Mouse (Mus musculus) kidney, adult 2 months (tissue): ENCODE measurements around the gene Anapc7.

Experiments
- CTCF ChIP-seq: fragments of 200-500 bp; conservative IDR thresholded peaks from 2 replicates; pipeline ENCODE4 v1.5.1; 2011; ENCODE audit warnings: low read depth, mild to moderate bottlenecking, control low read depth, low read length, moderate library complexity, mixed read lengths; ENCODE audit not compliant: insufficient read depth, insufficient read length
- POLR2A ChIP-seq: fragments of 200-500 bp; IDR thresholded peaks from one replicate; pipeline ENCODE4 v1.6.1; 2011; ENCODE audit warnings: low read depth, low read length, control low read depth

DNA sequence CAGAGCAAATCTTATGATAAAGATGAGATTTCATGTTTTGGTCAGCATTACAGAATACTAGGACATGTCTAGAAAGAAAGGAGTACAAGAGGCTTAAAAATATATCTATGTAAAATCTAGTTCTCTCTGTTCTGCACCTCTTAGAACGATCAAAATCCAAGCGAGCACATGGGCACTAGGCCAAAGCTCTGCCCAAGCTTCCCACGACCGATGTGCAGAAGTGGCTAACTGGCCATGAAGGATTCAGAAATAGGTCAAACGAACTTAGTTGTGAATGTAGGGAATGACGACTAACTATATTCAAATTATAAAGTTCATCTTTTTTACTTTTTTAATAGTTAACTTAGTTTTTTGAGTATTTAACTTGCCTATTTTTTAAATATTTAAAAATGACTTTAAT, 66.3 kb downstream of the Anapc7 start:
- no peak for TF ChIP-seq POLR2A
- no peak for TF ChIP-seq CTCF
